Mouse (Mus musculus) skeletal muscle tissue, adult 2 months (tissue): ENCODE measurements at regions not wholly inside any gene's neighbourhood (a gene's known extent, or its start where the extent isn't known, plus 50 kb on each side); places are given as distances from the start of the nearest gene placed in this dataset.
"Not testable (repeated sequence)": the region's sequence is repeated elsewhere in the genome, so short reads cannot be mapped to it uniquely, and the experiment has no call there.

Source experiments
- DNase-seq: peaks from one replicate; pipeline ENCODE4 v3.0.0-alpha.2; 2012; ENCODE audit warnings: low read depth, low spot score

GRCm38 (mm10) chr16:12516834-12517685 is 533.1 kb downstream of the Shisa9 start:
- DNase-seq: no peak

GRCm38 (mm10) chr16:12518264-12518663 is 534.4 kb downstream of the Shisa9 start:
- DNase-seq: no peak

GRCm38 (mm10) chr16:12521711-12522476 is 538.0 kb downstream of the Shisa9 start:
- no peak for DNase-seq

GRCm38 (mm10) chr16:12548462-12548861 is 561.0 kb upstream of the Ercc4 start:
- no peak for DNase-seq

GRCm38 (mm10) chr16:12588889-12589288 is 520.6 kb upstream of the Ercc4 start:
- no peak for DNase-seq

GRCm38 (mm10) chr16:12608259-12608658 is 501.2 kb upstream of the Ercc4 start:
- no peak for DNase-seq

- no peak for DNase-seq
Measured at GRCm38 (mm10) chr16:12611106-12611505, 498.4 kb upstream of the Ercc4 start.

GRCm38 (mm10) chr16:12617781-12618180 is 491.7 kb upstream of the Ercc4 start:
- DNase-seq: no peak

GRCm38 (mm10) chr16:12632533-12632932 is 477.0 kb upstream of the Ercc4 start:
- no peak for DNase-seq

GRCm38 (mm10) chr16:12638971-12639640 is 470.4 kb upstream of the Ercc4 start:
- no peak for DNase-seq

GRCm38 (mm10) chr16:12643053-12643452 is 466.4 kb upstream of the Ercc4 start:
- DNase-seq: no peak

- no peak for DNase-seq
Measured at GRCm38 (mm10) chr16:12644621-12645020, 464.9 kb upstream of the Ercc4 start.

- no peak for DNase-seq
Measured at GRCm38 (mm10) chr16:12652180-12652579, 457.3 kb upstream of the Ercc4 start.

- not testable (repeated sequence) for DNase-seq
Measured at GRCm38 (mm10) chr16:12673656-12674055, 435.8 kb upstream of the Ercc4 start.

- no peak for DNase-seq
Measured at GRCm38 (mm10) chr16:12681474-12681873, 428.0 kb upstream of the Ercc4 start.

- no peak for DNase-seq
Measured at GRCm38 (mm10) chr16:12685816-12686215, 423.7 kb upstream of the Ercc4 start.

- no peak for DNase-seq
Measured at GRCm38 (mm10) chr16:12691776-12692175, 417.7 kb upstream of the Ercc4 start.

- DNase-seq: no peak
Measured at GRCm38 (mm10) chr16:12692739-12693292, 416.7 kb upstream of the Ercc4 start.

- DNase-seq: no peak
Measured at GRCm38 (mm10) chr16:12693346-12693745, 416.1 kb upstream of the Ercc4 start.

GRCm38 (mm10) chr16:12694646-12695045 is 414.8 kb upstream of the Ercc4 start:
- no peak for DNase-seq

- no peak for DNase-seq
Measured at GRCm38 (mm10) chr16:12696939-12697621, 412.4 kb upstream of the Ercc4 start.
